Mouse (Mus musculus) layer of hippocampus, adult 9-10 months (tissue): ENCODE measurements around the gene Ptpn23.
"Not testable (repeated sequence)": the region's sequence is repeated elsewhere in the genome, so short reads cannot be mapped to it uniquely, and the experiment has no call there.

ENCODE experiments used
- DNase-seq: peaks from one replicate; pipeline ENCODE4 v3.0.0; 2022; ENCODE audit warnings: low spot score

The Ptpn23 gene

GRCm38 (mm10) chr9:110408099-110408773, at the start of gene Ptpn23:
Gene Ptpn23 (minus strand): TSS chr9:110408213.
- DNase-seq = peak; percentile 79

- DNase-seq = no peak
Observed at GRCm38 (mm10) chr9:110452523-110452922, 44.5 kb upstream of the Ptpn23 start.

DNA sequence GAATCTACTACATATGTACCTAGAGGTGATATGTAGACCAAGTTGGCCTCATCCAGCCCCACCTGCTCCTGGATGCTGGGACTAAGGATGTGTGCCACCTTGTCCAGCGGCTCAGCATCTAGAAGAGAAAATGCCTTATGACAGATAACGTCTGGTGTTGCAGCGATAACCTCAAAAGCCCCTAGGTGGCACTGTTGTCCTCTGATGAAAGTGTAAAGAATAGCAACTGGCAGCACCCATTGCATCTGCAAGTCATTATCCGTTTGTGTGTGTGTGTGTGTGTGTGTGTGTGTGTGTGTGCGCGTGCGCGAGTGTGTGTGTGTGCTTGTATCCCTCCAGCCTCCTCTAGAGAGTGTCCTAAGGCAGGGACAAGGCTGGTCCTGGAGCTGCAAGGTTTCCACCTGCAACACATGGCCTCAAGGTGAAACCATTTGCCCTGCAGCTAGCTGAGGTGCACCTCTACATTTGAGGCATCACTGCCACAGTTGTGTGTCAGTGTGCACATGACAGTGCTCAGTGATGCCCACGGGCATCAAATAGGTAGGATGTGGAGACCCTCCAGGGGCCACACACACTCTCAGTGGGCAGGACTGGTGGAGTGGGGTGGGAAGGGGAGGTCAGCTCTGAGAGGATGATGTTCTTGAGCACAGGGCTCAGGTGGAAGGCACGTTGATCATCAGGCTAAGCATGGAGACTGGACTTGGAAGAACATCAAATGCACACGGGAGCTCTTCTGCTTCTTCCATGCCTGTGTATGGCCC, 41.0 kb upstream of the Ptpn23 start:
- DNase-seq = peak; percentile 63

- no peak for DNase-seq
Observed at GRCm38 (mm10) chr9:110448356-110448755, 40.3 kb upstream of the Ptpn23 start.

DNA sequence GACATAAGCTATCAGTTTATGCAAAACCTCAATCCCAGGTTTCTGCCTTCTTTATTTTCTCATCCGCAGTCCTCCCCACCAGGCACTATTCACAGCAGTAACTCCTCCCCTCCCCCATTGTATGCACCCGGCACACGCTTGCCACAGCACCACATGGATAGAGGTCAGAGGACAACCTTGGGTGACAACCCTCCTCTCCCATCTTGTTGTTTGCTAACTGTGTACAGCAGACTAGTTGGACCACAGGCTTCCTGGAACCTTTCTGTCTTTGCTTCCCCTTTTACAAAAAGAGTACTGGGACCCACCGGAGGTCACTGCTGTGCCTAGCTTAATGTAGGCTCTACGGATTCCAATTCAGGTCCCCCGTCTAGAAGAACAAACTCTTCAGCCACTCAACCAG, 32.5 kb upstream of the Ptpn23 start:
- DNase-seq = no peak

DNA sequence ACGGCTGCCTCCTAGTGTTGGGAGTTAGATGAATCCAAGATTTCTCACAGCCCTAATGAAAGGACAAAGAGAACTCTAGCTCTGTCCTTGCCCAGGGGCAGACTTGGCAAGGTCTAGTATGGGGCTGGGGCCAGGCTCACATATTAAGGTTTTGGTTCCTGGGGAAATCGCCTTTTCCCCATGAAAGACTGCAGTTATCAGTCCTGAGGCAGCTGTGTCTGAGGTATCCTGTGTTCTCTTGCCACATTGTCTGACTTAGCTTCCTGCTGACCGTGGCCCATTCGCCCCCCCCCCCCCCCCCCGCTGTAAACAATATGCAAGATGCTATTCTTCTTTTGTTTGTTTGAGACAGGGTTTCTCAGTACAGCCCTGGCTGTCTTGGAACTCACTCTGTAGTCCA, 32.0 kb upstream of the Ptpn23 start:
- DNase-seq = no peak

- no peak for DNase-seq
Observed at GRCm38 (mm10) chr9:110436041-110436440, 28.0 kb upstream of the Ptpn23 start.

DNA sequence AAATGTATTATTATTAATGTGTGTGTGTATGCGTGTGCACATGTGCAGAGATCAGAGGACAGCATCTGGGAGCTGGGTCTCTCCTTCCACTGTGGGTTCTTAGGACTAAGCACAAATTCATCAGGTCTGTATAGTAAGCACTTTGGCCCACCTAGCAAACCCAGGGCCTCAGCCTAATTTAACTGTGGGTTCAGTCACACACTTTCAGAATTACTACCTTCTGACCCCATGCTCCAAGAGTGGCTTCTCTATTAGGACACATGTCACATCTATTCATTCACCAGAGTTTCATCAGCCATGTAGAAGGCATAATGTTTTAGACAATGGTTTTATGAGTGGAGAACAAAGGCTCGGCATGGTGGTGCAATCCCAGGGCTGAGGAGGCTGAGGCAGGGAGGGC, 25.0 kb upstream of the Ptpn23 start:
- DNase-seq = no peak

GRCm38 (mm10) chr9:110431241-110431640, 23.2 kb upstream of the Ptpn23 start:
- peak; percentile 45 for DNase-seq

- DNase-seq = no peak
Observed at GRCm38 (mm10) chr9:110419511-110420112, 11.6 kb upstream of the Ptpn23 start, which contains the start of gene Ngp. Gene Ngp (plus strand): TSS chr9:110419747.

GRCm38 (mm10) chr9:110413785-110414184, 5.8 kb upstream of the Ptpn23 start:
- no peak for DNase-seq

GRCm38 (mm10) chr9:110412926-110413325, 4.9 kb upstream of the Ptpn23 start:
- DNase-seq = no peak

DNA sequence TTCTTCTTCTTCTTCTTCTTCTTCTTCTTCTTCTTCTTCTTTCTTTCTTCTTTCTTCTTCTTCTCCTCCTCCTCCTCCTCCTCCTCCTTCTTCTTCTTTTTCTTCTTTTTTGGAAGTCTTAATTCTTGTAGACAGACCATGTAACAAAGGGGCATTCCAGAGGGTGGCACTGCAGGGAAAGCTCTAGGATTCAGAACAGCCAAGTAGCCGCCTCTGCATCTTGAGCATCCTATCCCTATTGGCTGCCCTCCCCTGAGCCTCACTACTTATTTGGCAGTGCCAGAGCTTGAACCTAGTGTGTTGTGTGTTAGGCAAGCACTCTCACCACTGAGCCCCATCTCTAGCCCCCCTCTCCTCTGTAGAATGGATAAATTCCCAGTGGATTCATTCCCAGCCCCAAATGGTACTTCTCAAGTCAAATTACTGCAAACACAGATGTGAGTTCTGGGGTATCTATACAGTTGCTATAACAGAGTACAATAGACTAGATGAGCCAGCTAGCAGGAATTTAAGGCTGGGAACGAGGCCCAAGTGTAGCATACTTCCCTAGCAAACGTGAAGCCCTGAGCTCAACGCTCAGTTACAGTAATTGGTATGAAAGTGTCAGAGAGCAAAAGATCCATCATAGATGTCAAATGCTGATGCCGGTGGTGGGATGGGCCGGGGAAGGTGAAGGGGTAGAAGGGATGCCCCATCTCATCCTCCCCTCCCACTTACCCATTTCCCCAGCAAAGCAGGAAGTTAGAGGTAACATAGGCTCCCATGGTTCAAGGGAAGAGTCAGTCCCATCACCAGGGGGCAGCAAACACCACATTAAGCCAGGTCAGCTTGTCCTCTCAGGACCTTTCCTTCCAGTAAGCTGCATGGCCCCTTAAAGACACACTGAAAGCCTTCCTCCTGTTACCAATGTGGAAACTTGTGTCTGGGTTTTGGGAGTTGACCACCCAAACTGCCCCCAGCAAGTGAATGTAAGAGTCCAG, 3.2 kb upstream of the Ptpn23 start:
- peak; percentile 80 for DNase-seq

GRCm38 (mm10) chr9:110407311-110408098, 508 bp downstream of the Ptpn23 start:
- no peak for DNase-seq

- not testable (repeated sequence) for DNase-seq
Observed at GRCm38 (mm10) chr9:110403240-110403639, 4.8 kb downstream of the Ptpn23 start.

- DNase-seq = no peak
Observed at GRCm38 (mm10) chr9:110402731-110403130, 5.3 kb downstream of the Ptpn23 start.

DNA sequence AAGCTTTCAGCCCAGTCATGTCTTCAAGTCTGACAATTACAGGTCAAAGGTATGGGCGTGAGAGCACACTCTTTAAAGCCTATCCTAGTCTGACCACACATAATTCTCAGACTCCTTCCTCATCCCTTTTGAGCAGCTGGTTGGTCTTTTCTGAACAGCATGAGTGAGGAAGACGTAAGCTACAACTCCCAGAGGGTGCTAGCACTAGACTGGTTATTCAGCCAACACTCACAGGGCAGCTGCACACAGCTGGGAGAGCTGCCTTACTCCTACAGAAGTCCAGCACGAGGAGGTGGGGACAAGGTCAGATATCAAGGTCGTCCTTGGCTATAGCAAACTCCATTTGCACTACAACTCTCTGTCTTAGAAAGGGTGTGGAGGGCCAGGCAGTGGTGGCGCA, 7.4 kb downstream of the Ptpn23 start:
- no peak for DNase-seq

GRCm38 (mm10) chr9:110393295-110393694, 14.7 kb downstream of the Ptpn23 start:
- DNase-seq = no peak

- DNase-seq = no peak
Observed at GRCm38 (mm10) chr9:110390843-110391242, 17.2 kb downstream of the Ptpn23 start.

GRCm38 (mm10) chr9:110388011-110388410, 20.0 kb downstream of the Ptpn23 start:
- DNase-seq = no peak

GRCm38 (mm10) chr9:110384369-110384929, 23.6 kb downstream of the Ptpn23 start:
- no peak for DNase-seq
